Mouse (Mus musculus): ENCODE measurements at regions not wholly inside any gene's neighbourhood (a gene's known extent, or its start where the extent isn't known, plus 50 kb on each side); places are given as distances from the start of the nearest gene placed in this dataset.

- H3K9ac ChIP-seq (replicated peaks; ENCODE audit: low read length), result no peak overlapping the region
- ATAC-seq, result no peak
- H3K36me3 ChIP-seq (ENCODE audit: insufficient read depth, low read length), result no peaks in the 10 kb centered on the region
- no peak overlapping the region for H3K27ac ChIP-seq
- DNase-seq (ENCODE audit: low spot score), result no peak
- H3K9me3 ChIP-seq (ENCODE audit: low read length), result no peaks in the 10 kb centered on the region; the same call in 1 of the 2 replicates
- H3K4me1 ChIP-seq (ENCODE audit: insufficient read depth, low read length), result no peaks in the 10 kb centered on the region
- WGBS, result 81% methylated on average over 2 of the region's 2 CpGs
- no peak overlapping the region for H3K4me3 ChIP-seq (ENCODE audit: low read length)
- no peaks in the 10 kb centered on the region for H3K27me3 ChIP-seq (ENCODE audit: insufficient read depth, low read length)
- no peak overlapping the region for H3K4me2 ChIP-seq (ENCODE audit: low read depth, low read length)
- no peak for TF ChIP-seq CTCF (IDR thresholded peaks at IDR 0.05; ENCODE audit: low read depth)
Observed at GRCm38 (mm10) chr12:47755227-47755626, 936.5 kb upstream of the Nova1 start.

- no peak overlapping the region for H3K27ac ChIP-seq
- H3K9me3 ChIP-seq (ENCODE audit: low read length), result no peaks in the 10 kb centered on the region
- no peaks in the 10 kb centered on the region for H3K36me3 ChIP-seq (ENCODE audit: insufficient read depth, low read length)
- TF ChIP-seq CTCF (IDR thresholded peaks at IDR 0.05; ENCODE audit: low read depth), result no peak
- H3K4me2 ChIP-seq (ENCODE audit: low read depth, low read length), result no peak overlapping the region
- DNase-seq (ENCODE audit: low spot score) (peak; percentile 5), ATAC-seq (no peak)
- no peaks in the 10 kb centered on the region for H3K27me3 ChIP-seq (ENCODE audit: insufficient read depth, low read length)
- WGBS, result 67% methylated on average over 2 of the region's 2 CpGs
- no peak overlapping the region for H3K4me3 ChIP-seq (ENCODE audit: low read length)
- H3K4me1 ChIP-seq (ENCODE audit: insufficient read depth, low read length), result no peaks in the 10 kb centered on the region
- H3K9ac ChIP-seq (replicated peaks; ENCODE audit: low read length), result no peak overlapping the region
Observed at GRCm38 (mm10) chr12:47741744-47742280, 923.1 kb upstream of the Nova1 start.

GRCm38 (mm10) chr12:47700190-47700589 lies 881.5 kb upstream of the Nova1 start:
- ATAC-seq, result no peak
- no peak for TF ChIP-seq CTCF (IDR thresholded peaks at IDR 0.05; ENCODE audit: low read depth)

GRCm38 (mm10) chr12:47670457-47670856 lies 851.7 kb upstream of the Nova1 start:
- no peak overlapping the region for H3K4me2 ChIP-seq (ENCODE audit: low read depth, low read length)
- H3K4me1 ChIP-seq (ENCODE audit: insufficient read depth, low read length), result no peaks in the 10 kb centered on the region
- TF ChIP-seq CTCF (IDR thresholded peaks at IDR 0.05; ENCODE audit: low read depth), result no peak
- no peak for ATAC-seq
- WGBS, result 63% methylated on average over 3 of the region's 3 CpGs
- no peaks in the 10 kb centered on the region for H3K9me3 ChIP-seq (ENCODE audit: low read length)
- no peak overlapping the region for H3K27ac ChIP-seq
- H3K9ac ChIP-seq (replicated peaks; ENCODE audit: low read length), result no peak overlapping the region
- no peaks in the 10 kb centered on the region for H3K27me3 ChIP-seq (ENCODE audit: insufficient read depth, low read length)
- no peak overlapping the region for H3K4me3 ChIP-seq (ENCODE audit: low read length)
- no peaks in the 10 kb centered on the region for H3K36me3 ChIP-seq (ENCODE audit: insufficient read depth, low read length)
- no peak for DNase-seq (ENCODE audit: low spot score)

More at GRCm38 (mm10) chr12:47700190-47700589, 881.5 kb upstream of the Nova1 start:
- H3K27ac ChIP-seq, result no peak overlapping the region
- no peak for DNase-seq (ENCODE audit: low spot score)
- no peak overlapping the region for H3K4me2 ChIP-seq (ENCODE audit: low read depth, low read length)
- no peaks in the 10 kb centered on the region for H3K4me1 ChIP-seq (ENCODE audit: insufficient read depth, low read length)
- no peak overlapping the region for H3K9ac ChIP-seq (replicated peaks; ENCODE audit: low read length)
- H3K36me3 ChIP-seq (ENCODE audit: insufficient read depth, low read length), result no peaks in the 10 kb centered on the region
- no peaks in the 10 kb centered on the region for H3K27me3 ChIP-seq (ENCODE audit: insufficient read depth, low read length)
- WGBS, result 86% methylated on average over 1 of the region's 1 CpGs
- H3K4me3 ChIP-seq (ENCODE audit: low read length), result no peak overlapping the region
- H3K9me3 ChIP-seq (ENCODE audit: low read length), result no peaks in the 10 kb centered on the region
